Mouse (Mus musculus): ENCODE results near the gene Hectd3.

DNA sequence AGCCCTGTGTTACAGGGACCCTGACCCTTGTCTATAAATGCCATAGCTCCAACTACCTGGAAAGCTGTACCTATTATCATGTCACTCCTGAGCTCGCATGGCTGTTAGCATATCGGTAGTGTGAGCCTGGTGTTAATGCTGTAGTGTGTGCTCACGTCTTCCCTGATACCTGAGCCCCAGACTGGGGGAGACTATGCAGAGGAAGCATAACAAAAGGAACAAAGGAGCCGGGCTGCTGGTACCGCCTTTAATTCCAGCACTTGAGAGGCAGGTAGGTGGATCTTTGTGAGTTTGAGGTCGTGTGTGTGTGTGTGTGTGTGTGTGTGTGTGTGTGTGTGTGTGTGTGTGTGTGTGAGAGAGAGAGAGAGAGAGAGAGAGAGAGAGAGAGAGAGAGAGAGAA lies 5.4 kb upstream of the Hectd3 start:
- TF ChIP-seq EP300 (IDR thresholded peaks at IDR 0.05; ENCODE audit: low read depth) (no peak), CTCF (IDR thresholded peaks at IDR 0.05; ENCODE audit: low read depth) (no peak)
